Mouse (Mus musculus): ENCODE measurements around the gene Bcat1. TPM values are rescaled to one million over a fixed set of nuclear protein-coding genes. Genes with fewer than 3 reads are reported as not detected.

The Bcat1 gene
- polyA plus RNA-seq, 1 experiment from 2014 or later: 116 TPM

- no peak for DNase-seq (ENCODE audit: low spot score)
- Histone ChIP-seq H3K4me2 (replicated peaks; ENCODE audit: low read depth, low read length) (no peak overlapping the region), H3K9ac (ENCODE audit: low read depth, low read length) (no peak overlapping the region), H3K9me3 (ENCODE audit: control insufficient read depth, low read length) (no peaks in the 10 kb centered on the region), H3K27ac (ENCODE audit: low read depth, low read length) (no peak overlapping the region), H3K4me1 (replicated peaks; ENCODE audit: control insufficient read depth, insufficient read depth, low read length) (no peaks in the 10 kb centered on the region), H3K27me3 (ENCODE audit: control insufficient read depth, insufficient read depth, low read length) (no peaks in the 10 kb centered on the region), H3K4me3 (ENCODE audit: low read depth, low read length) (no peak overlapping the region), H3K36me3 (ENCODE audit: control insufficient read depth, insufficient read depth, low read length) (no peaks in the 10 kb centered on the region)
- 94% methylated on average over 7 of the region's 7 CpGs for WGBS
- ATAC-seq (ENCODE audit: low FRiP score): no peak
These were observed 6.6 kb downstream of the Bcat1 start for GRCm38 (mm10) chr6:145069397-145069796.

- H3K27ac ChIP-seq (ENCODE audit: low read depth, low read length): no peak overlapping the region
These were observed 8.3 kb downstream of the Bcat1 start for GRCm38 (mm10) chr6:145067679-145068078.

GRCm38 (mm10) chr6:145066416-145066815, 9.6 kb downstream of the Bcat1 start:
- Histone ChIP-seq H3K9me3 (ENCODE audit: control insufficient read depth, low read length) (no peaks in the 10 kb centered on the region), H3K36me3 (ENCODE audit: control insufficient read depth, insufficient read depth, low read length) (no peaks in the 10 kb centered on the region), H3K4me2 (replicated peaks; ENCODE audit: low read depth, low read length) (no peak overlapping the region), H3K27me3 (ENCODE audit: control insufficient read depth, insufficient read depth, low read length) (no peaks in the 10 kb centered on the region), H3K4me1 (replicated peaks; ENCODE audit: control insufficient read depth, insufficient read depth, low read length) (no peaks in the 10 kb centered on the region), H3K4me3 (ENCODE audit: low read depth, low read length) (no peak overlapping the region), H3K9ac (ENCODE audit: low read depth, low read length) (no peak overlapping the region), H3K27ac (ENCODE audit: low read depth, low read length) (no peak overlapping the region)
- ATAC-seq (ENCODE audit: low FRiP score) (no peak), DNase-seq (ENCODE audit: low spot score) (no peak)
- WGBS: 85% methylated on average over 6 of the region's 6 CpGs

More at GRCm38 (mm10) chr6:145067679-145068078, 8.3 kb downstream of the Bcat1 start:
- no peaks in the 10 kb centered on the region for H3K27me3 ChIP-seq (ENCODE audit: control insufficient read depth, insufficient read depth, low read length)
- 84% methylated on average over 8 of the region's 8 CpGs for WGBS
- H3K9ac ChIP-seq (ENCODE audit: low read depth, low read length): no peak overlapping the region
- DNase-seq (ENCODE audit: low spot score): no peak
- no peaks in the 10 kb centered on the region for H3K9me3 ChIP-seq (ENCODE audit: control insufficient read depth, low read length)
- ATAC-seq (ENCODE audit: low FRiP score): no peak
- H3K36me3 ChIP-seq (ENCODE audit: control insufficient read depth, insufficient read depth, low read length): no peaks in the 10 kb centered on the region
- no peak overlapping the region for H3K4me3 ChIP-seq (ENCODE audit: low read depth, low read length)
- no peak overlapping the region for H3K4me2 ChIP-seq (replicated peaks; ENCODE audit: low read depth, low read length)
- no peaks in the 10 kb centered on the region for H3K4me1 ChIP-seq (replicated peaks; ENCODE audit: control insufficient read depth, insufficient read depth, low read length)

- Histone ChIP-seq H3K4me2 (replicated peaks; ENCODE audit: low read depth, low read length) (no peak overlapping the region), H3K27ac (ENCODE audit: low read depth, low read length) (no peak overlapping the region), H3K27me3 (ENCODE audit: control insufficient read depth, insufficient read depth, low read length) (no peaks in the 10 kb centered on the region), H3K4me1 (replicated peaks; ENCODE audit: control insufficient read depth, insufficient read depth, low read length) (no peaks in the 10 kb centered on the region), H3K9ac (ENCODE audit: low read depth, low read length) (no peak overlapping the region), H3K9me3 (ENCODE audit: control insufficient read depth, low read length) (no peaks in the 10 kb centered on the region), H3K4me3 (ENCODE audit: low read depth, low read length) (no peak overlapping the region), H3K36me3 (ENCODE audit: control insufficient read depth, insufficient read depth, low read length) (no peaks in the 10 kb centered on the region)
- 91% methylated on average over 4 of the region's 4 CpGs for WGBS
- DNase-seq (ENCODE audit: low spot score): no peak
- ATAC-seq (ENCODE audit: low FRiP score): no peak
These were observed 10.6 kb downstream of the Bcat1 start for GRCm38 (mm10) chr6:145065301-145065845.

GRCm38 (mm10) chr6:145064104-145064503, 11.9 kb downstream of the Bcat1 start:
- DNase-seq (ENCODE audit: low spot score): no peak
- no peaks in the 10 kb centered on the region for H3K4me1 ChIP-seq (replicated peaks; ENCODE audit: control insufficient read depth, insufficient read depth, low read length)
- no peak overlapping the region for H3K9ac ChIP-seq (ENCODE audit: low read depth, low read length)
- no peaks in the 10 kb centered on the region for H3K27me3 ChIP-seq (ENCODE audit: control insufficient read depth, insufficient read depth, low read length)
- no peak for ATAC-seq (ENCODE audit: low FRiP score)
- no peak overlapping the region for H3K4me2 ChIP-seq (replicated peaks; ENCODE audit: low read depth, low read length)
- H3K36me3 ChIP-seq (ENCODE audit: control insufficient read depth, insufficient read depth, low read length): no peaks in the 10 kb centered on the region
- H3K4me3 ChIP-seq (ENCODE audit: low read depth, low read length): no peak overlapping the region
- 64% methylated on average over 1 of the region's 1 CpGs for whole genome bisulfite sequencing
- H3K27ac ChIP-seq (ENCODE audit: low read depth, low read length): no peak overlapping the region
- no peaks in the 10 kb centered on the region for H3K9me3 ChIP-seq (ENCODE audit: control insufficient read depth, low read length)

- DNase-seq (ENCODE audit: low spot score) (no peak), ATAC-seq (ENCODE audit: low FRiP score) (no peak)
- Histone ChIP-seq H3K4me2 (replicated peaks; ENCODE audit: low read depth, low read length) (no peak overlapping the region), H3K4me1 (replicated peaks; ENCODE audit: control insufficient read depth, insufficient read depth, low read length) (no peaks in the 10 kb centered on the region), H3K27ac (ENCODE audit: low read depth, low read length) (no peak overlapping the region), H3K4me3 (ENCODE audit: low read depth, low read length) (no peak overlapping the region), H3K9me3 (ENCODE audit: control insufficient read depth, low read length) (no peaks in the 10 kb centered on the region), H3K36me3 (ENCODE audit: control insufficient read depth, insufficient read depth, low read length) (no peaks in the 10 kb centered on the region), H3K9ac (ENCODE audit: low read depth, low read length) (no peak overlapping the region), H3K27me3 (ENCODE audit: control insufficient read depth, insufficient read depth, low read length) (no peaks in the 10 kb centered on the region)
- 54% methylated on average over 5 of the region's 5 CpGs for WGBS
These were observed 12.6 kb downstream of the Bcat1 start for GRCm38 (mm10) chr6:145063212-145063868.

GRCm38 (mm10) chr6:145062763-145063162, 13.2 kb downstream of the Bcat1 start:
- Histone ChIP-seq H3K4me3 (ENCODE audit: low read depth, low read length) (no peak overlapping the region), H3K36me3 (ENCODE audit: control insufficient read depth, insufficient read depth, low read length) (no peaks in the 10 kb centered on the region), H3K9me3 (ENCODE audit: control insufficient read depth, low read length) (no peaks in the 10 kb centered on the region), H3K27me3 (ENCODE audit: control insufficient read depth, insufficient read depth, low read length) (no peaks in the 10 kb centered on the region), H3K4me1 (replicated peaks; ENCODE audit: control insufficient read depth, insufficient read depth, low read length) (no peaks in the 10 kb centered on the region), H3K27ac (ENCODE audit: low read depth, low read length) (no peak overlapping the region), H3K4me2 (replicated peaks; ENCODE audit: low read depth, low read length) (no peak overlapping the region), H3K9ac (ENCODE audit: low read depth, low read length) (no peak overlapping the region)
- DNase-seq (ENCODE audit: low spot score) (no peak), ATAC-seq (ENCODE audit: low FRiP score) (no peak)
- WGBS: 59% methylated on average over 4 of the region's 4 CpGs

- 94% methylated on average over 1 of the region's 1 CpGs for WGBS
- H3K27ac ChIP-seq (ENCODE audit: low read depth, low read length): no peak overlapping the region
- H3K4me1 ChIP-seq (replicated peaks; ENCODE audit: control insufficient read depth, insufficient read depth, low read length): no peaks in the 10 kb centered on the region
- H3K4me3 ChIP-seq (ENCODE audit: low read depth, low read length): no peak overlapping the region
- DNase-seq (ENCODE audit: low spot score) (no peak), ATAC-seq (ENCODE audit: low FRiP score) (no peak)
- no peaks in the 10 kb centered on the region for H3K9me3 ChIP-seq (ENCODE audit: control insufficient read depth, low read length)
- H3K9ac ChIP-seq (ENCODE audit: low read depth, low read length): no peak overlapping the region
- H3K27me3 ChIP-seq (ENCODE audit: control insufficient read depth, insufficient read depth, low read length): no peaks in the 10 kb centered on the region
- H3K4me2 ChIP-seq (replicated peaks; ENCODE audit: low read depth, low read length): no peak overlapping the region
- no peaks in the 10 kb centered on the region for H3K36me3 ChIP-seq (ENCODE audit: control insufficient read depth, insufficient read depth, low read length)
These were observed 14.6 kb downstream of the Bcat1 start for GRCm38 (mm10) chr6:145061361-145061760.

GRCm38 (mm10) chr6:145056102-145056501, 19.9 kb downstream of the Bcat1 start:
- Histone ChIP-seq H3K4me1 (replicated peaks; ENCODE audit: control insufficient read depth, insufficient read depth, low read length) (0 out of 2 replicates have a peak, but pooled peaks cover 2% of the 10 kb centered on the region), H3K36me3 (ENCODE audit: control insufficient read depth, insufficient read depth, low read length) (no peaks in the 10 kb centered on the region), H3K27me3 (ENCODE audit: control insufficient read depth, insufficient read depth, low read length) (no peaks in the 10 kb centered on the region), H3K9me3 (ENCODE audit: control insufficient read depth, low read length) (no peaks in the 10 kb centered on the region), H3K4me2 (replicated peaks; ENCODE audit: low read depth, low read length) (no peak overlapping the region), H3K27ac (ENCODE audit: low read depth, low read length) (no peak overlapping the region), H3K4me3 (ENCODE audit: low read depth, low read length) (no peak overlapping the region), H3K9ac (ENCODE audit: low read depth, low read length) (no peak overlapping the region)
- no peak for DNase-seq (ENCODE audit: low spot score)
- WGBS: 70% methylated on average over 4 of the region's 4 CpGs
- ATAC-seq (ENCODE audit: low FRiP score): no peak

Measured in hindbrain, embryonic 11.5 days (tissue).